Mouse (Mus musculus) cerebellum, adult 2 months (tissue): Measurements from ENCODE around the gene Proca1.

Experiments used
- CTCF ChIP-seq: fragments of 200-500 bp; IDR thresholded peaks from 2 replicates; pipeline ENCODE4 v1.5.1; 2011; ENCODE audit warnings: low read depth, mild to moderate bottlenecking, control low read depth, low read length, moderate library complexity, borderline replicate concordance; ENCODE audit not compliant: insufficient read depth
- POLR2A ChIP-seq: fragments of 200-500 bp; IDR thresholded peaks from 2 replicates; pipeline ENCODE4 v1.6.1; 2011; ENCODE audit warnings: low read length, control low read depth, borderline replicate concordance; ENCODE audit not compliant: insufficient read depth

DNA sequence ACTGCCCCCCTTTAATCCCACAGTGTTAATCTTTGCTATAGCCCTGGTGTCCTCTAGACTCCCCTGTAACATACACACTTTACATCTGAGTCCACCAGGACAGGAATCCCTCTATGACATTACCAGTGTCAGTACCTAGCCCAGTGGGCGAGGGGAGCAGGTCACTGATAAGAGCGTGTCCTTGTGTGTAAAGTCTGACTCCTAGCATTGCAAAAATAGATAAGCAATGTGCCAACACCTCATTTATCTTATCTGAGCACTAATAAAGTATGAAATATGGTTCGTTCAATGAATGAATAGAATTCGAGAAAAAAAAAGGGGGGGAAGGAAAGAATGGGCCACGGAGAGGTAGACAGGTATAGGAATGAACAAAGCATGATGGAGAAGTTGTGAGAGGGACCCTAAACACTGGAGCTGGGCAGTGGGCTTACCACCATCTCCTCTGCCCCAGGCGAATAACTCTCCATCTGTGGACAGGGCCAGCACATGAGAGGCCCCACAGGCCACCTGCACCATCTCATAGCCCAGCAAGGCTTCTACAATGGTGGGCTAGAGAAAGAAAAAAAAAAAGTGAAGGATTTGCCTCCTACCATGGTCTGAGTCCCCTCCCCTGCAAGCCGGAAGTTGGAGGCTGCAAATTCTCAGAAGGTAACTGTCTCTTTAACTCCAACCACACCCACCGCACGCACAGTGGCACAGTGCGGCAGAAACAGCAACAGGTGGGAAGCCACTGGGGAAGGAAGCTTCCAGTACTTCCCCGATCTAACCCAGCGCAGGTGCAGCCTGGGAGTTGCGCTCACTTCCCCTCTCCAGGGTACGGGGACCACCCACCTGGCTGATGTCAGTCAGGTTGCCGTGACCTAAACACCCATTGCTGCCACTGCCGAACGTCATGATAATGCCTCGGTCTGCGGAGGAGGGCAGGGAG is 24.4 kb upstream of the Proca1 start:
- TF ChIP-seq CTCF (no peak), POLR2A (no peak)
